Mouse (Mus musculus) neural tube, embryonic 10.5 days (tissue): ENCODE measurements at regions not wholly inside any gene's neighbourhood (a gene's known extent, or its start where the extent isn't known, plus 50 kb on each side); places are given as distances from the start of the nearest gene placed in this dataset.

ENCODE experiments used
- DNase-seq: peaks from one replicate; pipeline ENCODE4 v3.0.0-alpha.2; 2017; ENCODE audit warnings: low spot score; ENCODE audit errors: extremely low spot score

GRCm38 (mm10) chr4:127421927-127422450 is 64.0 kb upstream of the Gjb5 start:
- no peak for DNase-seq

- no peak for DNase-seq
Measured at GRCm38 (mm10) chr4:127421129-127421528, 63.1 kb upstream of the Gjb5 start.

- no peak for DNase-seq
Measured at GRCm38 (mm10) chr4:127419786-127420120, 61.8 kb upstream of the Gjb5 start.

- peak; percentile 64 for DNase-seq
Measured at GRCm38 (mm10) chr4:127419062-127419785, 61.2 kb upstream of the Gjb5 start.

- no peak for DNase-seq
Measured at GRCm38 (mm10) chr4:127416906-127417305, 58.9 kb upstream of the Gjb5 start.

- DNase-seq, result peak; percentile 22
Measured at GRCm38 (mm10) chr4:127413997-127414964, 56.3 kb upstream of the Gjb5 start.
